Mouse (Mus musculus) CD4-positive, CD25-positive, alpha-beta regulatory T cell, adult 9 weeks (primary cell): ENCODE measurements around the gene Pbsn. TPM values are rescaled to one million over a fixed set of nuclear protein-coding genes. Genes with fewer than 3 reads are reported as not detected.

Experiments
- polyA plus RNA-seq: library from polyadenylated mRNA; unstranded; fragments of 100-300 nt; shearing (Covaris generic); gene quantifications from one replicate; pipeline ENCODE4 v1.2.1, GENCODE M21; 2017

Gene Pbsn
- not detected for polyA plus RNA-seq

DNA sequence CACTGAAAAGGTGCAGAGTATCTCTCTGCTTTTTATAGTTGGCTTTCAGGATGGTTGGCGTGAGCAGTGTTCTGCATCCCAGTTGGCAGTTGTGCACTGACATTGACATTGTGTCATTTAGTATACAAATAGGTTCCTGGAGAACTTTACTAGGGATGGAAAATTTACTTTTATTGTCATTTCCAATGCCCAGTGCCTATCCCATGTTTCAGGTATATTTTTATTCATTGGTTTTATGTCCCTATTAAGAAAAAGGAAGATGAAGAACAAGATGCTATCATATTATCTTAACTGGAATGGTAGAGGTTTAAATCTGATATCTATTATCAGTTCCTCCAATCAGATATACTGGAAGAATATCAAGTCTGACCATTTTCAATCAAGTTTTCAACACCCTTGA is at the start of gene Pbsn:
Gene Pbsn (minus strand): TSS at position 101 of the 400 bp plus-strand sequence.

DNA sequence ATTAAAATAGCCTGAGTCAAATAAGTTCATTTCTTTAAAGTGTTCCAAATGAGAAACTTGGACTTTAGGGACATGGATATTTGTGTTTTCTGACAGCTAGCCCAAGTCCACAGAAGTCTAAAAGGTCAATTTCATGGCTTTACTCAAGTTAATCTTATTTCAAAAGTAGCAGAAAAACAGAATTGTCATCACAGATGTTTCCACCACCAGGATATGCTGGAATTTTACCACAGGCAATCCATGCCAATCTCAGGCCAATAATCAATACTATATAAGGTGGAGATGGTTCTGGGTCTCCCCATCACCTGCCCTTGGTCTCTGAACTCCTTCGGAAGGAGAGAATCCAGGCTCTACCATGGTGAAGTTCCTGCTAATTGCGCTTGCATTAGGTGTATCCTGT is 11.0 kb upstream of the Pbsn start, which contains the start of gene Gm14744:
Gene Gm14744 (plus strand): TSS at position 301 of the 400 bp plus-strand sequence.

GRCm38 (mm10) chrX:77796238-77796835 is 57.1 kb downstream of the Pbsn start, which contains the start of gene Prkx:
Gene Prkx (minus strand): TSS chrX:77796278.

Other genes starting within 250 kb of the Pbsn start
- gene Prkx, start 57.3 kb downstream of the Pbsn start, polyA plus RNA-seq, result 29.0 TPM
- not detected for gene Gm14744, start 11.1 kb upstream of the Pbsn start, polyA plus RNA-seq
- gene 5430402E10Rik, start 71.4 kb upstream of the Pbsn start, polyA plus RNA-seq, result not detected
- gene Obp1a, start 237.8 kb upstream of the Pbsn start, polyA plus RNA-seq, result not detected